In genomic region chr9:65381017-65381590, GRCm38 (mm10) we compare ENCODE assay signal across 23 mouse cellular contexts. TPM values are rescaled to one million over a fixed set of nuclear protein-coding genes. Genes with fewer than 3 reads are reported as not detected.
"Had no signal": no experiment of that assay in that cellular context is flagged by ENCODE, and none has a peak within 500 bp of the region (broad histone marks: within the 10 kb centered on the region; RNA-seq: fewer than 3 reads in every experiment).

No protein-coding gene starts in this region.

- H3K4me1 ChIP-seq: limb, embryonic 15.5 days; liver, embryonic 13.5 days had no signal

- H3K36me3 ChIP-seq: liver, embryonic 13.5 days had no signal

- H3K27me3 ChIP-seq: limb, embryonic 15.5 days; liver, embryonic 13.5 days; neural tube, embryonic 15.5 days had no signal

- H3K9me3 ChIP-seq: limb, embryonic 15.5 days; liver, embryonic 13.5 days; neural tube, embryonic 15.5 days had no signal

- H3K4me2 ChIP-seq: limb, embryonic 15.5 days; liver, embryonic 13.5 days; neural tube, embryonic 15.5 days had no signal

- H3K27ac ChIP-seq: limb, embryonic 15.5 days; liver, embryonic 13.5 days; neural tube, embryonic 15.5 days had no signal

- H3K9ac ChIP-seq: limb, embryonic 15.5 days; liver, embryonic 13.5 days; liver, postnatal 0 days; neural tube, embryonic 15.5 days had no signal

- ATAC-seq: inflammation-experienced regulatory T-cells, adult 6 months; intestine, postnatal 0 days; liver, postnatal 0 days; midbrain, embryonic 16.5 days had no signal

- H3K4me3 ChIP-seq: limb, embryonic 15.5 days; liver, embryonic 13.5 days; neural tube, embryonic 15.5 days had no signal

- DNase-seq: kidney, adult 8-10 months; kidney, postnatal 36 days; layer of hippocampus, adult 9-11 months; layer of hippocampus, postnatal 36 days; liver, embryonic 13.5 days; liver, postnatal 0 days; right cerebral cortex, adult 18-20 months; right cerebral cortex, postnatal 25 days; thymus, adult 18-20 months; thymus, postnatal 14 days had no signal

RNA-seq across cellular contexts. Expression of gene Kbtbd13, which starts 10.3 kb away (rescaled TPM):
- polyA plus RNA-seq: inflammation-experienced regulatory T-cells, adult 6 months had no signal

RNA-seq across cellular contexts. Expression of gene Rasl12, which starts 17.2 kb away (rescaled TPM):
- total RNA-seq: megakaryocyte progenitor cell, adult 5-6 weeks had no signal

RNA-seq across cellular contexts. Expression of gene Ubap1l, which starts 20.3 kb away (rescaled TPM):
- total RNA-seq: megakaryocyte progenitor cell, adult 5-6 weeks had no signal
- polyA plus RNA-seq: liver, embryonic 13.5 days; liver, postnatal 0 days had no signal

RNA-seq across cellular contexts. Expression of gene Slc51b, which starts 41.7 kb away (rescaled TPM):
- total RNA-seq: layer of hippocampus, adult 18-20 months; layer of hippocampus, postnatal 36 days; left cerebral cortex, adult 8-10 months; left cerebral cortex, postnatal 25 days; megakaryocyte progenitor cell, adult 5-6 weeks had no signal
- polyA plus RNA-seq: inflammation-experienced regulatory T-cells, adult 6 months; limb, embryonic 11.5 days; limb, embryonic 15.5 days; liver, embryonic 13.5 days; midbrain, embryonic 16.5 days; neural tube, embryonic 11.5 days; neural tube, embryonic 15.5 days; stomach, embryonic 14.5 days; urinary bladder, adult 2 months had no signal
